Mouse (Mus musculus) liver, adult 2 months (tissue): ENCODE measurements around the gene Mtmr6.

Experiments used
- CTCF ChIP-seq: fragments of 200-500 bp; IDR thresholded peaks from 2 replicates; pipeline ENCODE4 v1.5.1; 2011; ENCODE audit warnings: low read depth, low read length, control low read depth
- POLR2A ChIP-seq: fragments of 200-500 bp; IDR thresholded peaks from 2 replicates; pipeline ENCODE4 v1.6.1; 2011; ENCODE audit warnings: low read length, control low read depth; ENCODE audit not compliant: insufficient read depth; ENCODE audit errors: extremely low read depth

DNA sequence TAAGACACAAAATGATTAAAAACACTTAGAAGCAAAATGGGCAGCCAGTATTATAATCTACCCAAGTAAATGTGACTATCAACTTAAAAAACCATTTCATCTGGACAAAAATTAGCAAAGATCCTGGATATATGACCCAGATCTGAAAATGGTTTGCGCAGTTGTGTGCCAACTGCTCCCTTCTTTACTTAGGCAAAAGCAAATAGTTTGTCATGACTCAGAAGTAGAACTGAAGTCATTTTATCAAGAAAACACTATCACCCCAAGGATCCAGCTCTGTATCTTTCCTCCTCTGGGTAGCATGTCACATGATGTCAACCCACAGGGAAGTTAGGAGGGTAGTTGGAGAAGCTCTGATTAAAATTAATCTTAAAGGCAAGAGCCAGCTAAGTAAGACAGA lies 54.2 kb downstream of the Mtmr6 start:
- no peak for TF ChIP-seq POLR2A
- TF ChIP-seq CTCF = no peak
